Mouse (Mus musculus) G1E (cell line): ENCODE measurements around the gene Apod.

Experiments
- CTCF ChIP-seq: IDR thresholded peaks from 2 replicates; pipeline ENCODE4 v1.5.1; 2012; ENCODE audit warnings: low read depth, low read length, inconsistent platforms, mixed read lengths
- TAL1 ChIP-seq: conservative IDR thresholded peaks from 2 replicates; pipeline ENCODE4 v1.6.1; 2012; ENCODE audit warnings: low read depth, low read length, inconsistent platforms, mixed read lengths

GRCm38 (mm10) chr16:31339332-31339731, 24.7 kb upstream of the Apod start:
- no peak for TF ChIP-seq CTCF
- TF ChIP-seq TAL1 = no peak
